Mouse (Mus musculus): Measurements from ENCODE around the gene Lacc1. TPM values are rescaled to one million over a fixed set of nuclear protein-coding genes. Genes with fewer than 3 reads are reported as not detected.
"Not testable (repeated sequence)": the region's sequence is repeated elsewhere in the genome, so short reads cannot be mapped to it uniquely, and the experiment has no call there.

Lacc1 gene
- polyA plus RNA-seq, 1 experiment, result 2.9 TPM

GRCm38 (mm10) chr14:77011804-77012203, 24.9 kb downstream of the Lacc1 start:
- no peaks in the 10 kb centered on the region for H3K4me1 ChIP-seq (ENCODE audit: control insufficient read depth, insufficient read depth, low read length)
- no peak overlapping the region for H3K4me3 ChIP-seq (replicated peaks; ENCODE audit: insufficient read depth, low read depth, low read length)
- H3K27ac ChIP-seq (ENCODE audit: insufficient read depth, low read length), result no peak overlapping the region
- peak; percentile 77 for TF ChIP-seq CTCF (IDR thresholded peaks at IDR 0.05; ENCODE audit: borderline replicate concordance, insufficient read depth, low read depth, low read length)
- no peak for TF ChIP-seq POLR2A (IDR thresholded peaks at IDR 0.05; ENCODE audit: borderline replicate concordance, insufficient read depth, low read length)
- 6% methylated on average over 3 of the region's 3 CpGs for WGBS
- H3K27me3 ChIP-seq (ENCODE audit: control insufficient read depth, insufficient read depth, low read length), result no peaks in the 10 kb centered on the region
- peak; percentile 53 to 75 for DNase-seq

DNA sequence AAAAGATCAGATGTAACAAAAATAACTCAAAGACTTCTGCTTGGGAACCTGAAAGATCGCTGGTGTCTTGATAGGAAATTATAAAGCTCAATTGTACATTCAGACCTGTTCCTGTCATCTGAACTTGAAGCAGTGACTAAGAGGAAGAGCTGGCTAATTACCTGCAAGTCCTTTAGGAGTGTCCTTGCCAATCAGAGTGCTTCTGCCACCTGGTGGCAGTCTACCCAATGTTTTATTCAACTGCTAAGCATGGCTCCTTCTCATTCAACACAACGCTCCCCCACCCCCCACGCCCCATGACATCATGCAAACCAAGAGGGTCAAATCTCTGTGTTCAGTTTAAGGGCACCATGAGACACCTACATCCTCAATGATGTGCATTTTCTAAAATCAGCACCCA, 28.5 kb downstream of the Lacc1 start:
- Histone ChIP-seq H3K27me3 (ENCODE audit: control insufficient read depth, insufficient read depth, low read length) (no peaks in the 10 kb centered on the region), H3K4me3 (replicated peaks; ENCODE audit: insufficient read depth, low read depth, low read length) (no peak overlapping the region), H3K27ac (ENCODE audit: insufficient read depth, low read length) (no peak overlapping the region), H3K4me1 (ENCODE audit: control insufficient read depth, insufficient read depth, low read length) (no peaks in the 10 kb centered on the region)
- WGBS, result 18% methylated on average over 3 of the region's 3 CpGs
- no peak for TF ChIP-seq POLR2A (IDR thresholded peaks at IDR 0.05; ENCODE audit: borderline replicate concordance, insufficient read depth, low read length)
- peak; percentile 72; the same call in 1 of the 2 replicates for TF ChIP-seq CTCF (IDR thresholded peaks at IDR 0.05; ENCODE audit: borderline replicate concordance, insufficient read depth, low read depth, low read length)
- peak; percentile 63 to 73 for DNase-seq

- no peak for TF ChIP-seq POLR2A (IDR thresholded peaks at IDR 0.05; ENCODE audit: borderline replicate concordance, insufficient read depth, low read length)
- no peak for TF ChIP-seq CTCF (IDR thresholded peaks at IDR 0.05; ENCODE audit: borderline replicate concordance, insufficient read depth, low read depth, low read length)
- no peak overlapping the region for H3K4me3 ChIP-seq (replicated peaks; ENCODE audit: insufficient read depth, low read depth, low read length)
- DNase-seq, result no peak
- no peaks in the 10 kb centered on the region for H3K4me1 ChIP-seq (ENCODE audit: control insufficient read depth, insufficient read depth, low read length)
- 80% methylated on average over 5 of the region's 5 CpGs for WGBS
- no peaks in the 10 kb centered on the region for H3K27me3 ChIP-seq (ENCODE audit: control insufficient read depth, insufficient read depth, low read length)
- no peak overlapping the region for H3K27ac ChIP-seq (ENCODE audit: insufficient read depth, low read length)
Observed at GRCm38 (mm10) chr14:77005566-77005965, 31.1 kb downstream of the Lacc1 start.

DNA sequence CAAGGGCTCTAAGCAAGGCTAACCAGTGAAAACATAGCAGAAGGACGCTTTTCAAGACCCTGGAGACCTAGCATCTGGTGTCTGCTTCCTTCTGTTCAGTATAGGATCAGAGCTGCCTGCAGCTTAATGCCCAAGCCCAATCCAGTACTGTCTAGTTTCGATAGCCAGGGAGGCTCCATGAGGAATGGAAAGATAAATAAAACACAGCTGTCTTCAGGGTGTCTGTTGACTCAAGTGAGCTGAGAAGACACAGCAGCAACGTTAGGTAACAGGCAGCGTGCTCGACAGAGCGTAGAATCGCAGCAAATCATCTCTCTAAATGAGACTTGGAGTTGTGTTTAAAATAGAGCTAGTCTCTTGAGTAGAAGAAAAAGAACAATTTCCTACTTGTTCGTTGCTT, 32.0 kb downstream of the Lacc1 start:
- TF ChIP-seq POLR2A (IDR thresholded peaks at IDR 0.05; ENCODE audit: borderline replicate concordance, insufficient read depth, low read length) (no peak), CTCF (IDR thresholded peaks at IDR 0.05; ENCODE audit: borderline replicate concordance, insufficient read depth, low read depth, low read length) (no peak)
- no peak for DNase-seq
- H3K4me3 ChIP-seq (replicated peaks; ENCODE audit: insufficient read depth, low read depth, low read length), result no peak overlapping the region
- WGBS, result 66% methylated on average over 8 of the region's 8 CpGs
- no peak overlapping the region for H3K27ac ChIP-seq (ENCODE audit: insufficient read depth, low read length)
- no peaks in the 10 kb centered on the region for H3K4me1 ChIP-seq (ENCODE audit: control insufficient read depth, insufficient read depth, low read length)
- H3K27me3 ChIP-seq (ENCODE audit: control insufficient read depth, insufficient read depth, low read length), result no peaks in the 10 kb centered on the region

GRCm38 (mm10) chr14:76990351-76990750, 46.4 kb downstream of the Lacc1 start:
- H3K4me1 ChIP-seq (ENCODE audit: control insufficient read depth, insufficient read depth, low read length); H3K27ac ChIP-seq (ENCODE audit: insufficient read depth, low read length); H3K4me3 ChIP-seq (replicated peaks; ENCODE audit: insufficient read depth, low read depth, low read length); H3K27me3 ChIP-seq (ENCODE audit: control insufficient read depth, insufficient read depth, low read length); DNase-seq: not testable (repeated sequence)
- 91% methylated on average over 2 of the region's 2 CpGs for WGBS

GRCm38 (mm10) chr14:76981781-76982180, 54.9 kb downstream of the Lacc1 start:
- Histone ChIP-seq H3K27ac (ENCODE audit: insufficient read depth, low read length) (no peak overlapping the region), H3K4me3 (replicated peaks; ENCODE audit: insufficient read depth, low read depth, low read length) (no peak overlapping the region), H3K4me1 (ENCODE audit: control insufficient read depth, insufficient read depth, low read length) (no peaks in the 10 kb centered on the region), H3K27me3 (ENCODE audit: control insufficient read depth, insufficient read depth, low read length) (no peaks in the 10 kb centered on the region; the same call in 1 of the 2 replicates)
- DNase-seq, result peak in 1 of 2 experiments; percentile 5
- WGBS, result 22% methylated on average over 1 of the region's 1 CpGs
- TF ChIP-seq CTCF (IDR thresholded peaks at IDR 0.05; ENCODE audit: borderline replicate concordance, insufficient read depth, low read depth, low read length) (no peak), POLR2A (IDR thresholded peaks at IDR 0.05; ENCODE audit: borderline replicate concordance, insufficient read depth, low read length) (no peak)

DNA sequence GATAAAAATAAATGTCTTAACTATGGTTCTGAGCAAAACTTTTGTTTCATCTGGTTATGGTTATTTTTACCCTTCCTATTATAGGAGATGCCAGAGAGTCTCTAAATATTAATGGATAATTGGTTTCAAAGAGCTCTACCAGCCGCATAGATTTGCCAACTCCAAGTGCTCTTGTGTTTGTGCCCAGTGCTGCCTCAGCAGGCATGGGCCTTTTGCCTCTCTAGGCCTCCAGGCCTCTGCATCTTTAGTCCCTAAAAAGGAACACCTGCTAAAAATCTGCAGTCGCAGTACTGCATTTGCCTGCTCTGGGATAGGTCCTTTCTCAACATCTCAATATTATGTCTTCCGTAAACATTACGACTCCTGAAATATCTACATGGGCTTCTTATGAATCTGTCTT, 55.5 kb downstream of the Lacc1 start:
- H3K27ac ChIP-seq (ENCODE audit: insufficient read depth, low read length), result no peak overlapping the region
- peak in 1 of 2 experiments; percentile 26 for DNase-seq
- TF ChIP-seq CTCF (IDR thresholded peaks at IDR 0.05; ENCODE audit: borderline replicate concordance, insufficient read depth, low read depth, low read length) (no peak), POLR2A (IDR thresholded peaks at IDR 0.05; ENCODE audit: borderline replicate concordance, insufficient read depth, low read length) (no peak)
- H3K27me3 ChIP-seq (ENCODE audit: control insufficient read depth, insufficient read depth, low read length), result no peaks in the 10 kb centered on the region; the same call in 1 of the 2 replicates
- WGBS, result 61% methylated on average over 4 of the region's 4 CpGs
- no peaks in the 10 kb centered on the region for H3K4me1 ChIP-seq (ENCODE audit: control insufficient read depth, insufficient read depth, low read length)
- H3K4me3 ChIP-seq (replicated peaks; ENCODE audit: insufficient read depth, low read depth, low read length), result no peak overlapping the region

DNA sequence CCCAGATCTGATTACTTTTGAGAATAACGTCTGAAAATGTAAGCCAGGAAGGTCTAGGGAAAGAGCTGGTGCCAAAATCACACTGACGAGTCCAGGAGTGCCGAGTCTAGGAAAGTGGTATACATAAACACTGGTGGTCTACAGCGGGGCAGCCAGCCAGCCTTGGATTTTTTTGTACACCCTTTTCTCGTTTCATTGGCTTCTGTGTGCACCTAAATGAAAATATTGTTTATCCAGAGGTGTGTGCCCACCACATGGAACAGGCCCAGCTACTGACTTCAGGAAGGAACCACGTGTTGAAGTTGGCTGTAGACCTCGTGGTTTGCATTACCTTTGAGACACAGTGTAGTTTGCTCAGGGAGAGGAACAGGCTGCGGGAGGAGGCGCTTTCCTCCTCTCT, 57.1 kb downstream of the Lacc1 start:
- H3K4me1 ChIP-seq (ENCODE audit: control insufficient read depth, insufficient read depth, low read length), result no peaks in the 10 kb centered on the region
- no peak for TF ChIP-seq CTCF (IDR thresholded peaks at IDR 0.05; ENCODE audit: borderline replicate concordance, insufficient read depth, low read depth, low read length)
- TF ChIP-seq POLR2A (IDR thresholded peaks at IDR 0.05; ENCODE audit: borderline replicate concordance, insufficient read depth, low read length), result no peak
- no peaks in the 10 kb centered on the region; the same call in 1 of the 2 replicates for H3K27me3 ChIP-seq (ENCODE audit: control insufficient read depth, insufficient read depth, low read length)
- no peak overlapping the region for H3K4me3 ChIP-seq (replicated peaks; ENCODE audit: insufficient read depth, low read depth, low read length)
- no peak for DNase-seq
- H3K27ac ChIP-seq (ENCODE audit: insufficient read depth, low read length), result no peak overlapping the region
- 81% methylated on average over 9 of the region's 9 CpGs for WGBS

Other genes with a start within 250 kb of the Lacc1 start
- 2.2 and 2.9 TPM in 2 replicates for gene Ccdc122, start 132 bp downstream of the Lacc1 start, polyA plus RNA-seq (2012; rRNA removed)
- gene Enox1, start 119.9 kb upstream of the Lacc1 start, polyA plus RNA-seq (2012; rRNA removed), result 14.4 and 15.2 TPM in 2 replicates

All from cerebellum, adult 2 months (tissue).